Mouse (Mus musculus) testis, adult 2 months (tissue): ENCODE data around the gene Pros1. TPM values are rescaled to one million over a fixed set of nuclear protein-coding genes. Genes with fewer than 3 reads are reported as not detected.

Experiments
- H3K27ac ChIP-seq: fragments of 200-500 bp; 2 replicates; pipeline ENCODE4 v1.5.1; 2012; ENCODE audit warnings: low read depth, low read length; ENCODE audit not compliant: control insufficient read depth, insufficient read depth
- H3K27me3 ChIP-seq: fragments of 200-500 bp; 2 replicates; pipeline ENCODE4 v1.6.1; 2012; ENCODE audit warnings: mild to moderate bottlenecking, low read length, moderate library complexity; ENCODE audit not compliant: control insufficient read depth, insufficient read depth
- H3K36me3 ChIP-seq: fragments of 200-500 bp; 2 replicates; pipeline ENCODE4 v1.6.1; 2012; ENCODE audit warnings: mild to moderate bottlenecking, low read length; ENCODE audit not compliant: control insufficient read depth, insufficient read depth
- H3K4me1 ChIP-seq: fragments of 200-500 bp; 2 replicates; pipeline ENCODE4 v1.6.1; 2012; ENCODE audit warnings: low read length; ENCODE audit not compliant: control insufficient read depth, insufficient read depth
- H3K4me3 ChIP-seq: fragments of 200-500 bp; 2 replicates; pipeline ENCODE4 v1.5.1; 2012; ENCODE audit warnings: low read depth, mild to moderate bottlenecking, low read length, moderate library complexity, mixed read lengths; ENCODE audit not compliant: control insufficient read depth
- CTCF ChIP-seq: fragments of 200-500 bp; IDR thresholded peaks from 2 replicates; pipeline ENCODE4 v1.5.1; 2012; ENCODE audit warnings: low read depth, mild to moderate bottlenecking, inconsistent platforms, low read length, moderate library complexity; ENCODE audit not compliant: control insufficient read depth, insufficient read depth, insufficient replicate concordance
- POLR2A ChIP-seq: fragments of 200-500 bp; IDR thresholded peaks from 2 replicates; pipeline ENCODE4 v1.6.1; 2012; ENCODE audit warnings: low read depth, mild to moderate bottlenecking, inconsistent platforms, low read length, moderate library complexity; ENCODE audit not compliant: control insufficient read depth
- polyA plus RNA-seq: library from polyadenylated mRNA; depleted of rRNA; stranded (reverse); fragments of >200 nt; gene quantifications from 2 replicates; pipeline ENCODE4 v1.2.3, GENCODE M21; 2012

Pros1 gene
- polyA plus RNA-seq, 1 experiment: 8.9 TPM

DNA sequence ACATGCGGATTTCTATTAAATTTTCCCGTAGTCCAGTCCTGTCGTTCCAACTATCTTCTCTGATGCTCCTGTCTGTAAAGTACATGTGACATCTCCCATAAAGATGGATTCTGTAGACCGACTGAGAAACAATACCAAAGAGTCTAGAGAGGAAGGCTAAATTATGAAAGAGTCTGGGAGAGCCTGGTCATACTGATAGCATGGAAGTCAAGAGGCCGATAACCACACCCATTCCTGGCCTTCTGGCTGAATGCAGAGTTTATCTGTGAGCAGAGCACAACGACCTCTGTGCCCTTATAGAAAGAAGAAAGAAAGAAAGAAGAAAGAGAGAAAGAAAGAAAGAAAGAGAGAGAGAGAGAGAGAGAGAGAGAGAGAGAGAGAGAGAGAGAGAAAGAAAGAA, 77.2 kb downstream of the Pros1 start:
- Histone ChIP-seq H3K4me3 (no peak overlapping the region), H3K27ac (no peak overlapping the region), H3K4me1 (no peaks in the 10 kb centered on the region), H3K36me3 (no peaks in the 10 kb centered on the region), H3K27me3 (no peaks in the 10 kb centered on the region)
- TF ChIP-seq CTCF: no peak

DNA sequence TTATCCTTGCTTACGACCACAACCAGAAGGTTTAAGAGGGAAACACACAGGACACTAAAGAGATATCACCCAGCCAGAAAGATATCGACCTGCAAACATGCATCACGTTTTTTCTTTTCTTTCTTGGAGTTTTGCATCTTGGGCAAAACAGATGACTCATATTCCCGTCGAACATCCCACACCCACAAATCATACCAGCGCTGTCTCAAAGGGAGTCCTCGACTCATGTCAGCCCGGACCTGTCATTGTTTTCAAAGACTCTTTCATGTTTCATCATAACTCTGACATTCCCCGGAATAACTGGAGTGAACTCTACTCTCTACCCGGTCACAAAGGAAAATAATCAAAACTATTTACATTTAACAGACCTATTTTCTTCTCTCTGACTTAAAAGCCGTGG, 82.2 kb downstream of the Pros1 start:
- no peaks in the 10 kb centered on the region for H3K27me3 ChIP-seq
- no peak overlapping the region for H3K27ac ChIP-seq
- TF ChIP-seq POLR2A (no peak), CTCF (no peak)
- no peak overlapping the region for H3K4me3 ChIP-seq
- H3K36me3 ChIP-seq: no peaks in the 10 kb centered on the region
- no peaks in the 10 kb centered on the region for H3K4me1 ChIP-seq

DNA sequence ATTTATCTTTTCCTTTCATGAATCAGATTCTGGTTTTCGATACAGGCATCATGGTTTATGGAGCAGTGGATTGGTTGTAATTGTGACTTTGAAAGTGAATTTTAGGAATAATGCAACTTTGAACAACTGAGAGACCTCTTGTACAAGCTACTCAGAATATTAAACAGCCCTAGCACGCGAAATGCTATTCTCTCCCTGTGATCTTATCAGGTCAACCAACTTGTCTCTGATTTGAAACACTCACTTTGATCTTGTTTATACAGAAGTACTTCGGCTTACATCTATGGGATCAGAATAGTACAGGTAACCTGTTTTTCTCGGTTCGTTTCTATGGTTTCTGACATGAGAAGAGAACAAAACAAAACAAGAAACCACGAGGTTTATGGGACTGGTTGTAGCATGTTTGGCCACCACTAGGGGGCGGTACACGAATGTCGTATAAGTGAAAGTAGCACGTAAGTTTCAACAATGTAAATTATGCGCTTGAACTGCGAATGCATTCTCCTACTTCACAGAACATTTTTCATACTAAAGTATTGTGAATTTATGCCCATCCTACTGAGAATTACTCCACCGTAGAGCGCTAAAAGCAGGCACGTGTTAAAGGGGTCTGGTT, 86.4 kb downstream of the Pros1 start:
- Histone ChIP-seq H3K4me1 (no peaks in the 10 kb centered on the region), H3K36me3 (no peaks in the 10 kb centered on the region), H3K27me3 (no peaks in the 10 kb centered on the region), H3K4me3 (no peak overlapping the region), H3K27ac (no peak overlapping the region)
- TF ChIP-seq POLR2A: no peak
- TF ChIP-seq CTCF: peak; percentile 19; the same call in 1 of the 2 replicates

DNA sequence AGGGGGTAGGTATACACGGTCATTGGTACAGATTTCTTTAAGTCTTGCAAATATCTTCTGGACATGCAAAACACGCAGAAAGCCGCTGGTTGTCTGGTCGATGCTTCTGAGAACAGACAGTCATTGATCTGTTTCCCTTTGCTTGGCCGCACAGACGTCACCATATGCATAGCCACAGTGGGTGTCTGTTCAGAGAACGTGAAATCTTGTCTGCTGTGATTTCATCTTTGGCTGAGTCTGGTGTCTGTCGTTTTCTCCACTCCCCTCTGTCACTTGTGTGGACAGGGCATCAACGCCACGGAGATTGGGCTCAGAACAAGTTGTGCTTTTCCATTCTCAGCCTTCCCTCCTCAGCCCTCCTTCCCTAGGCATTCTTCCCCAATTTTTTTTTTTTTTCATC, 87.7 kb downstream of the Pros1 start:
- Histone ChIP-seq H3K27me3 (no peaks in the 10 kb centered on the region), H3K4me1 (no peaks in the 10 kb centered on the region), H3K4me3 (no peak overlapping the region), H3K27ac (no peak overlapping the region), H3K36me3 (no peaks in the 10 kb centered on the region)
- TF ChIP-seq CTCF (no peak), POLR2A (no peak)

DNA sequence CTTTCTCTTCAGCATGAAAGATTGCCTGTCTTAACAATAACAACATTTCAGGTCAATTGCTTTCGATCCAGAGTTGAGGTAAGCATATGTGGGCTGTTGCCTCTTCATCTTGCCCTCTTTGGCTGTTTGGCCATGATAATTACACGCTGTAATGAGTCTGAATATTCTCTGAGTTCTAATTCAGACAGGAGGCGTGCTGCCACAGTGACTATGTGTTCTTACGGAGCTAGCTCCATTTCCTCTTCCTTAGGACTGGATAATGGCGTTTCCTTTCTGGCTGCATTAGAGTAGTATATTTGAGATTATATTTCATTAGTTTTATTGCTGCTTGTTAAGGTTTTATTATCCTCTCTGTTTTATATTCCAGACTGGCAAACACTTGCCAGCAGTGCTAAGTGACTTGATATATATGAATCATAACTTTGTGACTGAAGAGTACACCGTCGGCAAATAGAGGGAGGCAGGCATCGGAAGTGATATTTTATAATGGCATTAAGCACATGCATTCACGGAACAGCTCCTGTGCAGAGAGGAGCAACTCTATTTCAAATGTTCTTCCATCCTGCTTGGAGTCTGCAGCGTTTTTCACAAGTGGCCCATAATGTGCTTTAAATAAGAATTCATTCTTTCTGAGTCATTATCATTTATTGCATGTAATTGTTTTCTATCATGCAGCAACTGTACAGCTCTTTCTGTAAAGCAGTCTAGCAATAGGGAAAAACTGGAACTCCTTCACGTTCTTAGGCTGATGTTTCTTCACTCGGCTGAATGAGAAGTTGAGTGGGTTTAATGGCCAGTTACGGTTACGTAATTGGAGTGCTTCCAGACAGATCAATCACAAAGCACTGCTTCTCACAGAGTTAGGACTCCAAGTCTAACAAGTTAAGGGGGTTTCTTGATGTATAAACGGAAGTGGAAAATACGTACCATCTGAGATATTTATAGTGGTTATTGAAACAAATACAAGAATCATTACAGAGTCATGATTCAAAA, 88.6 kb downstream of the Pros1 start:
- Histone ChIP-seq H3K27me3 (no peaks in the 10 kb centered on the region), H3K4me1 (no peaks in the 10 kb centered on the region), H3K27ac (no peak overlapping the region), H3K4me3 (no peak overlapping the region), H3K36me3 (no peaks in the 10 kb centered on the region)
- no peak for TF ChIP-seq POLR2A

DNA sequence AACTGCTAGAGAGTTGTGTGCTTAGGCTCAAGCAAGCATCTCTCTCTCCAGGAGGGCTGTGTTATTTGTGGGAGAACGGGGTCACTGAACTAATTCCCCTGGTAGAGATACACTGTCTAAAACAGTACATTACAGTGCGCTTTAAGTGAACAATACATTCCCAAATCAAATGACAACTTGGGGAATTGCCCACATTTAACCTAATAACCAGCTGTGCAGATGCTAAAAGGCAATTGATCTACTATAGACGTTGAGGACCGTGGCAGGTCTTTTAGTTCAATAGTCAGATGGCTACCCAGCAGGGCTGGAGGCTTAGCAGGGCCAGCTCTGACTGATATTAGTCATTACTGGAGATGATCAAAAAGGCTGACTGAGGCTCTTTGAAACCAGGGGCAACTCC, 104.4 kb downstream of the Pros1 start:
- H3K27me3 ChIP-seq: no peaks in the 10 kb centered on the region
- TF ChIP-seq CTCF (no peak), POLR2A (no peak)
- no peaks in the 10 kb centered on the region for H3K36me3 ChIP-seq
- H3K4me1 ChIP-seq: no peaks in the 10 kb centered on the region
- H3K4me3 ChIP-seq: no peak overlapping the region
- no peak overlapping the region for H3K27ac ChIP-seq

DNA sequence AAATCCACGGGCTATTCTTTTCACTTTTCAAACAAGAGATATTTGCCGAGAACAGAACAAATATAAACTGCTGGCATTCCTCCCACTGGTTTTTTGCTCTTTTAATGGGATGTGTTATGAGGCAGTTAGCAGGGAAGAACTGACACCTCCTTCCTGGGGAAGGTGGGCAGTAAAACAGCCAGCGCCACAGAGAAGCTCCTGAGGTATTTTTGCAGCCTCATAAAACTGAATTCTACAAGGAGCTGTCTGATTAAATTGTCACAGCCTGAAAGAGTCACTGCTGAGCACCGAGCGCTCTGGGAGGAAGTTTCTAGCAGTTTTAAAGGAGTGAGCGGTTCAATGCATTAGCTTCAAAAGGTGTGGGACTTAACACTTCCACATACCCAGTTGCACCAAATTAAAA, 110.3 kb downstream of the Pros1 start:
- TF ChIP-seq POLR2A (no peak), CTCF (no peak)
- no peak overlapping the region for H3K4me3 ChIP-seq
- no peaks in the 10 kb centered on the region for H3K36me3 ChIP-seq
- no peaks in the 10 kb centered on the region for H3K27me3 ChIP-seq
- H3K4me1 ChIP-seq: no peaks in the 10 kb centered on the region
- no peak overlapping the region for H3K27ac ChIP-seq
